Mouse (Mus musculus): Measurements from ENCODE around the gene Apbb2. TPM values are rescaled to one million over a fixed set of nuclear protein-coding genes. Genes with fewer than 3 reads are reported as not detected.

The Apbb2 gene
- polyA plus RNA-seq, 1 experiment from 2014 or later, result 5.6 TPM

GRCm38 (mm10) chr5:66527090-66527489 is 91.5 kb downstream of the Apbb2 start:
- no peak for DNase-seq

GRCm38 (mm10) chr5:66525002-66525401 is 93.6 kb downstream of the Apbb2 start:
- TF ChIP-seq CTCF (IDR thresholded peaks at IDR 0.05; ENCODE audit: low read depth) (no peak), EP300 (IDR thresholded peaks at IDR 0.05; ENCODE audit: low read depth) (no peak)
- Histone ChIP-seq H3K4me2 (ENCODE audit: low read depth, low read length) (no peak overlapping the region), H3K36me3 (replicated peaks; ENCODE audit: insufficient read depth, low read length) (no peaks in the 10 kb centered on the region), H3K4me1 (ENCODE audit: insufficient read depth) (no peaks in the 10 kb centered on the region), H3K4me3 (ENCODE audit: low read depth, low read length) (no peak overlapping the region), H3K27me3 (ENCODE audit: insufficient read depth, low read length) (no peaks in the 10 kb centered on the region), H3K9me3 (ENCODE audit: low read length) (no peaks in the 10 kb centered on the region), H3K9ac (replicated peaks) (no peak overlapping the region), H3K27ac (ENCODE audit: low read depth) (no peak overlapping the region)
- WGBS (ENCODE audit: insufficient replicate concordance), result 48% methylated on average over 4 of the region's 4 CpGs
- no peak for DNase-seq
- no peak for ATAC-seq

More at GRCm38 (mm10) chr5:66527090-66527489, 91.5 kb downstream of the Apbb2 start:
- no peak for TF ChIP-seq EP300 (IDR thresholded peaks at IDR 0.05; ENCODE audit: low read depth)
- TF ChIP-seq CTCF (IDR thresholded peaks at IDR 0.05; ENCODE audit: low read depth), result no peak
- H3K4me2 ChIP-seq (ENCODE audit: low read depth, low read length), result no peak overlapping the region
- WGBS (ENCODE audit: insufficient replicate concordance), result 38% methylated on average over 8 of the region's 8 CpGs
- no peaks in the 10 kb centered on the region for H3K4me1 ChIP-seq (ENCODE audit: insufficient read depth)
- no peak overlapping the region for H3K9ac ChIP-seq (replicated peaks)
- H3K9me3 ChIP-seq (ENCODE audit: low read length), result no peaks in the 10 kb centered on the region
- H3K27me3 ChIP-seq (ENCODE audit: insufficient read depth, low read length), result no peaks in the 10 kb centered on the region
- no peaks in the 10 kb centered on the region for H3K36me3 ChIP-seq (replicated peaks; ENCODE audit: insufficient read depth, low read length)
- ATAC-seq, result no peak
- H3K4me3 ChIP-seq (ENCODE audit: low read depth, low read length), result no peak overlapping the region
- H3K27ac ChIP-seq (ENCODE audit: low read depth), result no peak overlapping the region

GRCm38 (mm10) chr5:66523681-66524503 is 94.7 kb downstream of the Apbb2 start:
- WGBS (ENCODE audit: insufficient replicate concordance), result 29% methylated on average over 16 of the region's 16 CpGs
- no peak overlapping the region for H3K9ac ChIP-seq (replicated peaks)
- H3K4me2 ChIP-seq (ENCODE audit: low read depth, low read length), result no peak overlapping the region
- no peaks in the 10 kb centered on the region for H3K36me3 ChIP-seq (replicated peaks; ENCODE audit: insufficient read depth, low read length)
- DNase-seq, result no peak
- TF ChIP-seq EP300 (IDR thresholded peaks at IDR 0.05; ENCODE audit: low read depth) (no peak), CTCF (IDR thresholded peaks at IDR 0.05; ENCODE audit: low read depth) (no peak)
- no peak overlapping the region for H3K27ac ChIP-seq (ENCODE audit: low read depth)
- no peak for ATAC-seq
- no peaks in the 10 kb centered on the region for H3K4me1 ChIP-seq (ENCODE audit: insufficient read depth)
- H3K9me3 ChIP-seq (ENCODE audit: low read length), result no peaks in the 10 kb centered on the region
- no peak overlapping the region for H3K4me3 ChIP-seq (ENCODE audit: low read depth, low read length)
- no peaks in the 10 kb centered on the region for H3K27me3 ChIP-seq (ENCODE audit: insufficient read depth, low read length)

GRCm38 (mm10) chr5:66521250-66521649 is 97.3 kb downstream of the Apbb2 start:
- DNase-seq, result no peak
- Histone ChIP-seq H3K27me3 (ENCODE audit: insufficient read depth, low read length) (no peaks in the 10 kb centered on the region), H3K9me3 (ENCODE audit: low read length) (no peaks in the 10 kb centered on the region), H3K4me1 (ENCODE audit: insufficient read depth) (no peaks in the 10 kb centered on the region), H3K4me2 (ENCODE audit: low read depth, low read length) (no peak overlapping the region), H3K9ac (replicated peaks) (no peak overlapping the region), H3K27ac (ENCODE audit: low read depth) (no peak overlapping the region), H3K36me3 (replicated peaks; ENCODE audit: insufficient read depth, low read length) (no peaks in the 10 kb centered on the region), H3K4me3 (ENCODE audit: low read depth, low read length) (no peak overlapping the region)
- TF ChIP-seq CTCF (IDR thresholded peaks at IDR 0.05; ENCODE audit: low read depth) (no peak), EP300 (IDR thresholded peaks at IDR 0.05; ENCODE audit: low read depth) (no peak)
- WGBS (ENCODE audit: insufficient replicate concordance), result 63% methylated on average over 2 of the region's 2 CpGs
- no peak for ATAC-seq

GRCm38 (mm10) chr5:66519511-66519910 is 99.1 kb downstream of the Apbb2 start:
- no peaks in the 10 kb centered on the region for H3K4me1 ChIP-seq (ENCODE audit: insufficient read depth)
- ATAC-seq, result no peak
- H3K4me2 ChIP-seq (ENCODE audit: low read depth, low read length), result no peak overlapping the region
- no peak overlapping the region for H3K9ac ChIP-seq (replicated peaks)
- H3K36me3 ChIP-seq (replicated peaks; ENCODE audit: insufficient read depth, low read length), result no peaks in the 10 kb centered on the region
- H3K9me3 ChIP-seq (ENCODE audit: low read length), result no peaks in the 10 kb centered on the region
- H3K27me3 ChIP-seq (ENCODE audit: insufficient read depth, low read length), result no peaks in the 10 kb centered on the region
- TF ChIP-seq EP300 (IDR thresholded peaks at IDR 0.05; ENCODE audit: low read depth) (no peak), CTCF (IDR thresholded peaks at IDR 0.05; ENCODE audit: low read depth) (no peak)
- WGBS (ENCODE audit: insufficient replicate concordance), result 58% methylated on average over 5 of the region's 5 CpGs
- no peak for DNase-seq
- no peak overlapping the region for H3K4me3 ChIP-seq (ENCODE audit: low read depth, low read length)
- H3K27ac ChIP-seq (ENCODE audit: low read depth), result no peak overlapping the region

GRCm38 (mm10) chr5:66518411-66519006 is 100.1 kb downstream of the Apbb2 start:
- WGBS (ENCODE audit: insufficient replicate concordance), result 40% methylated on average over 14 of the region's 14 CpGs
- Histone ChIP-seq H3K9me3 (ENCODE audit: low read length) (no peaks in the 10 kb centered on the region), H3K27me3 (ENCODE audit: insufficient read depth, low read length) (no peaks in the 10 kb centered on the region), H3K4me3 (ENCODE audit: low read depth, low read length) (no peak overlapping the region), H3K27ac (ENCODE audit: low read depth) (no peak overlapping the region), H3K36me3 (replicated peaks; ENCODE audit: insufficient read depth, low read length) (no peaks in the 10 kb centered on the region), H3K9ac (replicated peaks) (no peak overlapping the region), H3K4me2 (ENCODE audit: low read depth, low read length) (no peak overlapping the region), H3K4me1 (ENCODE audit: insufficient read depth) (no peaks in the 10 kb centered on the region)
- TF ChIP-seq EP300 (IDR thresholded peaks at IDR 0.05; ENCODE audit: low read depth), result no peak
- no peak for TF ChIP-seq CTCF (IDR thresholded peaks at IDR 0.05; ENCODE audit: low read depth)
- ATAC-seq (no peak), DNase-seq (no peak)

Data from liver, postnatal 0 days (tissue).